8 mouse cellular contexts compared by ENCODE assay signal in the genomic region with DNA sequence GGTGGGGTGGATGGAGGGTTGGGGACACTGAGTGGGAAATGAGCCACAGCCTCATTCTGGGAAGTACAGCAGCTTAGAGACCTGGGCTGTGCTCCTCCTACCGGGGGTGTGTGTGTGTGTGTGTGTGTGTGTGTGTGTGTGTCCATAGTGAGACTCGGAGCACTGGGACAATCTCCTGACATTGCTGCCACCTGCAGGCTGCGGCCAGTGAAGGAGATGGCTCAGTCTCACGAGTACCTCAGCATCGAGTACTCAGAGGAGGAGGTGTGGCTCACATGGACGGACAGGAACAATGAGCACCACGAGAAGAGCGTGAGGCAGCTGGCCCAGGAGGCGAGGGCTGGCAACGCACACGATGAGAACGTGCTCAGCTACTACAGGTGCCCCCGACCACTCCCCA. TPM values are rescaled to one million over a fixed set of nuclear protein-coding genes. Genes with fewer than 3 reads are reported as not detected.
DNase-seq lines count a peak whose midpoint lies in the region; ATAC-seq lines count a peak whose summit lies in the region.

No protein-coding gene starts in this region.

- H3K27me3 ChIP-seq in embryonic facial prominence, embryonic 10.5 days (replicated peaks; ENCODE audit: low read depth, poor library complexity, severe bottlenecking) = no peaks in the 10 kb centered on the region

- no peak overlapping the region for H3K4me3 ChIP-seq in embryonic facial prominence, embryonic 10.5 days

- peak; percentile 18 to 44 for DNase-seq in frontal cortex, postnatal 36 days (ENCODE audit: low spot score in 2 of 2)
- DNase-seq in frontal cortex, postnatal 10 days (ENCODE audit: low spot score in 2 of 2) = no peak
- peak; percentile 51 for DNase-seq in MN1 (ENCODE audit: low spot score)
- DNase-seq in embryonic facial prominence, embryonic 10.5 days (ENCODE audit: low spot score) = peak; percentile 54
- peak; percentile 79 for DNase-seq in kidney, postnatal 10 days
- DNase-seq in retina, adult 2 months (ENCODE audit: low read depth, low spot score) = peak; percentile 29
- no peak for DNase-seq in spleen, postnatal 14 days (ENCODE audit: low spot score in 2 of 2)

- H3K36me3 ChIP-seq in embryonic facial prominence, embryonic 10.5 days (replicated peaks) = 0 out of 2 replicates have a peak, but pooled peaks cover 3% of the 10 kb centered on the region

- WGBS in embryonic facial prominence, embryonic 10.5 days = 48% methylated on average over 13 of the region's 13 CpGs

- H3K9me3 ChIP-seq in embryonic facial prominence, embryonic 10.5 days = no peaks in the 10 kb centered on the region

- peaks cover 24% of the 10 kb centered on the region for H3K4me1 ChIP-seq in embryonic facial prominence, embryonic 10.5 days

- H3K27ac ChIP-seq in embryonic facial prominence, embryonic 10.5 days (replicated peaks) = no peak overlapping the region

- no peak for ATAC-seq in activated CD4-positive, CD25-positive, alpha-beta regulatory T cell, adult 4 months

RNA-seq across cellular contexts. Expression of gene Uqcc2, which starts 38.0 kb away (rescaled TPM):
- polyA plus RNA-seq in embryonic facial prominence, embryonic 10.5 days (2016; fragmentation: Nextera tagmentation; extraction: Ambion mirVana) = 407 and 410 TPM in 2 replicates
- 100 to 1,000 TPM; 133 to 145 TPM for polyA plus RNA-seq in activated CD4-positive, CD25-positive, alpha-beta regulatory T cell, adult 4 months (2017; shearing (Covaris generic))

RNA-seq across cellular contexts. Expression of gene Itpr3, which starts 38.6 kb away (rescaled TPM):
- 2.3 and 4.0 TPM in 2 replicates for polyA plus RNA-seq in embryonic facial prominence, embryonic 10.5 days (2016; fragmentation: Nextera tagmentation; extraction: Ambion mirVana)
- polyA plus RNA-seq in activated CD4-positive, CD25-positive, alpha-beta regulatory T cell, adult 4 months (2017; shearing (Covaris generic)) = 1 to 10 TPM; 5.8 to 6.4 TPM

Comparison
In these comparisons a context has a peak if more than half of its experiments do, and no peak if none do; other contexts are left out.
1. DNase-seq: peak in frontal cortex, postnatal 36 days (2 of 2), MN1 (single experiment), embryonic facial prominence, embryonic 10.5 days (single experiment), kidney, postnatal 10 days (single experiment) and retina, adult 2 months (single experiment); none in frontal cortex, postnatal 10 days (0 of 2) and spleen, postnatal 14 days (0 of 2).